Mouse (Mus musculus) limb, embryonic 14.5 days (tissue): ENCODE data around the gene Grhpr. TPM values are rescaled to one million over a fixed set of nuclear protein-coding genes. Genes with fewer than 3 reads are reported as not detected.
"Not testable (repeated sequence)": the region's sequence is repeated elsewhere in the genome, so short reads cannot be mapped to it uniquely, and the experiment has no call there.

Experiments
- ATAC-seq: fragments of 200-750 bp; cut with Nextera tagmentation; 2 replicates; pipeline ENCODE4 v1.8.0; 2017; ENCODE audit warnings: low read depth, moderate number of reproducible peaks, moderate TSS enrichment; ENCODE audit not compliant: low FRiP score
- DNase-seq: peaks from one replicate; pipeline ENCODE4 v3.0.0-alpha.2; 2015; ENCODE audit warnings: low spot score
- H3K27ac ChIP-seq: fragments of 300-500 bp; sonication (generic); replicated peaks from 2 replicates; pipeline ENCODE4 v1.5.1; 2014; ENCODE audit warnings: low read depth, mild to moderate bottlenecking, low read length, moderate library complexity, mixed read lengths
- H3K27me3 ChIP-seq: fragments of 300-500 bp; sonication (generic); 2 replicates; pipeline ENCODE4 v1.6.1; 2014; ENCODE audit warnings: low read length, mixed read lengths; ENCODE audit not compliant: control insufficient read depth, insufficient read depth
- H3K36me3 ChIP-seq: fragments of 300-500 bp; sonication (generic); 2 replicates; pipeline ENCODE4 v1.6.1; 2014; ENCODE audit warnings: mild to moderate bottlenecking, low read length, moderate library complexity, mixed read lengths; ENCODE audit not compliant: control insufficient read depth, insufficient read depth
- H3K4me1 ChIP-seq: fragments of 300-500 bp; sonication (generic); 2 replicates; pipeline ENCODE4 v1.6.1; 2014; ENCODE audit warnings: antibody characterized with exemption, low read length, mixed read lengths; ENCODE audit not compliant: control insufficient read depth, insufficient read depth
- H3K4me2 ChIP-seq: fragments of 300-500 bp; sonication (generic); replicated peaks from 2 replicates; pipeline ENCODE4 v1.6.1; 2014; ENCODE audit warnings: low read depth, mild to moderate bottlenecking, low read length, moderate library complexity; ENCODE audit not compliant: severe bottlenecking
- H3K4me3 ChIP-seq: fragments of 300-500 bp; sonication (generic); replicated peaks from 2 replicates; pipeline ENCODE4 v1.5.1; 2014; ENCODE audit warnings: low read length
- H3K9ac ChIP-seq: fragments of 300-500 bp; sonication (generic); 2 replicates; pipeline ENCODE4 v1.6.1; 2014; ENCODE audit warnings: mild to moderate bottlenecking, low read depth, low read length, moderate library complexity; ENCODE audit not compliant: severe bottlenecking
- H3K9me3 ChIP-seq: fragments of 300-500 bp; sonication (generic); 2 replicates; pipeline ENCODE4 v1.6.1; 2016; ENCODE audit warnings: low read length; ENCODE audit not compliant: control insufficient read depth
- POLR2A ChIP-seq: fragments of 200-500 bp; IDR thresholded peaks from 2 replicates; pipeline ENCODE4 v1.8.0; 2012; ENCODE audit warnings: inconsistent platforms, mild to moderate bottlenecking, moderate library complexity, borderline replicate concordance; ENCODE audit not compliant: insufficient read depth, insufficient read length; ENCODE audit errors: extremely low read depth
- WGBS: fragments of 180-500 bp; shearing (Covaris S2); extraction: QIAGEN DNeasy Blood & Tissue Kit; methylation state at CpG from one replicate; pipeline ENCODE4 v1.1.7; 2014; 5-methylcytosine and 5-hydroxymethylcytosine counted together
- polyA plus RNA-seq, 2 experiments: library from polyadenylated mRNA; depleted of rRNA in 1 of 2; stranded (reverse) in 1 of 2; unstranded in 1 of 2; fragments of >200 nt; fragmentation: Nextera tagmentation in 1 of 2; extraction: Ambion mirVana in 1 of 2; gene quantifications; 2 replicates each; pipeline versions ENCODE4 v1.2.1 to v1.2.3; 2012 to 2014

Gene Grhpr
- polyA plus RNA-seq, 2 experiments = 42.1 to 49.3 TPM

- no peak overlapping the region for H3K4me3 ChIP-seq
- no peak overlapping the region for H3K9ac ChIP-seq
- H3K27me3 ChIP-seq = no peaks in the 10 kb centered on the region
- no peak for TF ChIP-seq POLR2A
- no peaks in the 10 kb centered on the region for H3K4me1 ChIP-seq
- H3K36me3 ChIP-seq = peaks cover 71% of the 10 kb centered on the region
- ATAC-seq = no peak
- no peak overlapping the region for H3K4me2 ChIP-seq
- DNase-seq = no peak
- H3K27ac ChIP-seq = no peak overlapping the region
- H3K9me3 ChIP-seq = no peaks in the 10 kb centered on the region
- WGBS = 70% methylated on average over 16 of the region's 16 CpGs
Measured at GRCm38 (mm10) chr4:45034693-45035628, 53.8 kb downstream of the Grhpr start.

- Histone ChIP-seq H3K9me3 (no peaks in the 10 kb centered on the region), H3K27ac (no peak overlapping the region), H3K27me3 (no peaks in the 10 kb centered on the region), H3K4me1 (no peaks in the 10 kb centered on the region), H3K9ac (no peak overlapping the region), H3K36me3 (peaks cover 69% of the 10 kb centered on the region), H3K4me2 (no peak overlapping the region), H3K4me3 (no peak overlapping the region)
- ATAC-seq = no peak
- 91% methylated on average over 10 of the region's 10 CpGs for WGBS
- no peak for DNase-seq
- no peak for TF ChIP-seq POLR2A
Measured at GRCm38 (mm10) chr4:45036048-45036447, 54.9 kb downstream of the Grhpr start.

GRCm38 (mm10) chr4:45036571-45036970 lies 55.4 kb downstream of the Grhpr start:
- H3K27ac ChIP-seq = no peak overlapping the region
- no peak overlapping the region for H3K9ac ChIP-seq
- no peaks in the 10 kb centered on the region for H3K9me3 ChIP-seq
- H3K27me3 ChIP-seq = no peaks in the 10 kb centered on the region
- no peak for DNase-seq
- peaks cover 69% of the 10 kb centered on the region for H3K36me3 ChIP-seq
- H3K4me3 ChIP-seq = no peak overlapping the region
- no peak overlapping the region for H3K4me2 ChIP-seq
- WGBS = 88% methylated on average over 5 of the region's 5 CpGs
- no peak for TF ChIP-seq POLR2A
- no peaks in the 10 kb centered on the region for H3K4me1 ChIP-seq
- no peak for ATAC-seq

GRCm38 (mm10) chr4:45037455-45038410 lies 56.5 kb downstream of the Grhpr start:
- Histone ChIP-seq H3K9me3 (no peaks in the 10 kb centered on the region), H3K4me2 (no peak overlapping the region), H3K4me1 (no peaks in the 10 kb centered on the region), H3K27me3 (no peaks in the 10 kb centered on the region), H3K27ac (no peak overlapping the region), H3K4me3 (no peak overlapping the region), H3K36me3 (peaks cover 64% of the 10 kb centered on the region), H3K9ac (no peak overlapping the region)
- ATAC-seq = 0 out of 2 replicates have a peak, but pooled peaks have one; percentile 15
- WGBS = 88% methylated on average over 13 of the region's 13 CpGs
- no peak for DNase-seq
- no peak for TF ChIP-seq POLR2A

- H3K36me3 ChIP-seq = peaks cover 62% of the 10 kb centered on the region
- H3K4me1 ChIP-seq, DNase-seq, H3K27me3 ChIP-seq, H3K4me3 ChIP-seq, H3K9ac ChIP-seq, H3K9me3 ChIP-seq, H3K27ac ChIP-seq, ATAC-seq, H3K4me2 ChIP-seq: not testable (repeated sequence)
- WGBS = 62% methylated on average over 8 of the region's 8 CpGs
Measured at GRCm38 (mm10) chr4:45038879-45039278, 57.7 kb downstream of the Grhpr start.

- H3K4me2 ChIP-seq, H3K4me3 ChIP-seq, DNase-seq, H3K27ac ChIP-seq, H3K4me1 ChIP-seq, ATAC-seq, H3K27me3 ChIP-seq, H3K9me3 ChIP-seq, H3K9ac ChIP-seq: not testable (repeated sequence)
- H3K36me3 ChIP-seq = peaks cover 62% of the 10 kb centered on the region
- WGBS = 81% methylated on average over 7 of the region's 7 CpGs
Measured at GRCm38 (mm10) chr4:45039546-45039945, 58.4 kb downstream of the Grhpr start.
